Mouse (Mus musculus): Measurements from ENCODE around the gene Tert.

The Tert gene
- long read RNA-seq, experiment 1, partial matches to known transcripts = 0 of 5 reads
- long read RNA-seq, experiment 1, other reads (novel, unspliced or antisense) = 5 of 5 reads
- long read RNA-seq, experiment 2, partial matches to known transcripts = 1 of 4 reads
- long read RNA-seq, experiment 2, other reads (novel, unspliced or antisense) = 2 of 4 reads

- intact Hi-C loops (cut with DNase I) = loop anchor here (5.0 kb wide), 1 partner anchor 115 kb away; no protein-coding TSS in a partner anchor
Measured at GRCm38 (mm10) chr13:73626745-73627549, at the start of gene Tert. Gene Tert (plus strand): TSS chr13:73626911.

- intact Hi-C loops (cut with DNase I) = no loop called here
Measured at GRCm38 (mm10) chr13:73577277-73577676, 49.4 kb upstream of the Tert start.

- intact Hi-C loops (cut with DNase I) = no loop called here
Measured at GRCm38 (mm10) chr13:73591488-73591887, 35.2 kb upstream of the Tert start.

- intact Hi-C loops (cut with DNase I) = no loop called here
Measured at GRCm38 (mm10) chr13:73592546-73592945, 34.2 kb upstream of the Tert start.

- intact Hi-C loops (cut with DNase I) = no loop called here
Measured at GRCm38 (mm10) chr13:73596276-73596675, 30.4 kb upstream of the Tert start.

GRCm38 (mm10) chr13:73600217-73600616, 26.5 kb upstream of the Tert start:
- intact Hi-C loops (cut with DNase I) = loop anchor here (5.0 kb wide), 2 partner anchors 88 to 268 kb away; no protein-coding TSS in a partner anchor

GRCm38 (mm10) chr13:73603046-73603445, 23.7 kb upstream of the Tert start:
- intact Hi-C loops (cut with DNase I) = loop anchor here (5.0 kb wide), 2 partner anchors 91 to 271 kb away; no protein-coding TSS in a partner anchor

GRCm38 (mm10) chr13:73603522-73604155, 23.1 kb upstream of the Tert start, which contains the start of gene Clptm1l:
Gene Clptm1l (plus strand): TSS chr13:73604006.
- intact Hi-C loops (cut with DNase I) = loop anchor here (5.0 kb wide), 2 partner anchors 91 to 271 kb away; no protein-coding TSS in a partner anchor

- intact Hi-C loops (cut with DNase I) = loop anchor here (5.0 kb wide), 2 partner anchors 92 to 272 kb away; no protein-coding TSS in a partner anchor
Measured at GRCm38 (mm10) chr13:73604156-73604957, 22.4 kb upstream of the Tert start.

- intact Hi-C loops (cut with DNase I) = loop anchor here (10.0 kb wide), 1 partner anchor 194 kb away; no protein-coding TSS in a partner anchor
Measured at GRCm38 (mm10) chr13:73618406-73618805, 8.3 kb upstream of the Tert start.

GRCm38 (mm10) chr13:73620637-73621036, 6.1 kb upstream of the Tert start:
- intact Hi-C loops (cut with DNase I) = no loop called here

- intact Hi-C loops (cut with DNase I) = loop anchor here (5.0 kb wide), 1 partner anchor 114 kb away; no protein-coding TSS in a partner anchor
Measured at GRCm38 (mm10) chr13:73626410-73626744, 334 bp upstream of the Tert start.

GRCm38 (mm10) chr13:73628586-73629113, 1.9 kb downstream of the Tert start:
- intact Hi-C loops (cut with DNase I) = loop anchor here (5.0 kb wide), 1 partner anchor 116 kb away; no protein-coding TSS in a partner anchor

- intact Hi-C loops (cut with DNase I) = no loop called here
Measured at GRCm38 (mm10) chr13:73631837-73632236, 5.1 kb downstream of the Tert start.

GRCm38 (mm10) chr13:73637826-73638225, 11.1 kb downstream of the Tert start:
- intact Hi-C loops (cut with DNase I) = no loop called here

- intact Hi-C loops (cut with DNase I) = no loop called here
Measured at GRCm38 (mm10) chr13:73641296-73641695, 14.6 kb downstream of the Tert start.

- intact Hi-C loops (cut with DNase I) = loop anchor here (2.0 to 5.0 kb wide), 3 partner anchors 46 to 176 kb away; no protein-coding TSS in a partner anchor
Measured at GRCm38 (mm10) chr13:73646397-73647087, 19.8 kb downstream of the Tert start.

- intact Hi-C loops (cut with DNase I) = no loop called here
Measured at GRCm38 (mm10) chr13:73653266-73653665, 26.6 kb downstream of the Tert start.

- intact Hi-C loops (cut with DNase I) = no loop called here
Measured at GRCm38 (mm10) chr13:73654976-73655375, 28.3 kb downstream of the Tert start.

- intact Hi-C loops (cut with DNase I) = no loop called here
Measured at GRCm38 (mm10) chr13:73658953-73659352, 32.2 kb downstream of the Tert start.
